ENCODE assay signal across 11 mouse cellular contexts in genomic region chr12:111145269-111145668, GRCm38 (mm10). TPM values are rescaled to one million over a fixed set of nuclear protein-coding genes. Genes with fewer than 3 reads are reported as not detected.
DNase-seq lines count a peak whose midpoint lies in the region; ATAC-seq lines count a peak whose summit lies in the region.
"Had no signal": no experiment of that assay in that cellular context is flagged by ENCODE, and none has a peak within 500 bp of the region (broad histone marks: within the 10 kb centered on the region; RNA-seq: fewer than 3 reads in every experiment).

No protein-coding gene starts in this region.

- H3K27me3 ChIP-seq in hindbrain, embryonic 14.5 days (ENCODE audit: control insufficient read depth, insufficient read depth, low read length), result no peaks in the 10 kb centered on the region
- H3K27me3 ChIP-seq in limb, embryonic 10.5 days (ENCODE audit: low read depth, poor library complexity, severe bottlenecking), result no peaks in the 10 kb centered on the region

- H3K9me3 ChIP-seq in hindbrain, embryonic 14.5 days (ENCODE audit: control insufficient read depth, low read length), result no peaks in the 10 kb centered on the region
- H3K9me3 ChIP-seq in limb, embryonic 10.5 days (replicated peaks), result no peaks in the 10 kb centered on the region

- ATAC-seq in hindbrain, embryonic 14.5 days (ENCODE audit: low FRiP score), result no peak

- no peak overlapping the region for H3K4me2 ChIP-seq in hindbrain, embryonic 14.5 days (replicated peaks)

- H3K4me1 ChIP-seq in hindbrain, embryonic 14.5 days (replicated peaks; ENCODE audit: control insufficient read depth, insufficient read depth, low read length), result peaks cover 23% of the 10 kb centered on the region
- H3K4me1 ChIP-seq in limb, embryonic 10.5 days, result peaks cover 33% of the 10 kb centered on the region

- 38% methylated on average over 9 of the region's 9 CpGs for WGBS in hindbrain, embryonic 14.5 days
- 50% methylated on average over 9 of the region's 9 CpGs for WGBS in limb, embryonic 10.5 days

- H3K36me3 ChIP-seq in hindbrain, embryonic 14.5 days (replicated peaks; ENCODE audit: control insufficient read depth, insufficient read depth), result no peaks in the 10 kb centered on the region
- H3K36me3 ChIP-seq in limb, embryonic 10.5 days, result no peaks in the 10 kb centered on the region

- H3K4me3 ChIP-seq in hindbrain, embryonic 14.5 days (replicated peaks; ENCODE audit: low read length), result no peak overlapping the region
- no peak overlapping the region for H3K4me3 ChIP-seq in limb, embryonic 10.5 days

- peak overlapping the region; percentile 3; the same call in 1 of the 2 replicates for H3K27ac ChIP-seq in hindbrain, embryonic 14.5 days
- H3K27ac ChIP-seq in limb, embryonic 10.5 days, result peak overlapping the region; percentile 11; the same call in 1 of the 2 replicates

- H3K9ac ChIP-seq in hindbrain, embryonic 14.5 days, result no peak overlapping the region

- peak; percentile 51 for DNase-seq in embryo, embryonic 10 days (ENCODE audit: low spot score)
- DNase-seq in embryo, embryonic 11 days, result no peak
- DNase-seq in brain, adult 2 months (ENCODE audit: low read depth, low spot score), result peak; percentile 85
- DNase-seq in hindbrain, embryonic 14.5 days (ENCODE audit: low spot score), result peak; percentile 43
- DNase-seq in limb, embryonic 10.5 days (ENCODE audit: low spot score), result no peak
- no peak for DNase-seq in adrenal gland, adult 2 months
- no peak for DNase-seq in spleen, postnatal 4 days (ENCODE audit: low spot score in 2 of 2)
- DNase-seq in lung, postnatal 25 days (ENCODE audit: low spot score), result no peak
- DNase-seq: lung, postnatal 4 days had no signal

RNA-seq across cellular contexts. Expression of gene Traf3, which starts 20.9 kb away (rescaled TPM):
- polyA plus RNA-seq in hindbrain, embryonic 14.5 days (2014; fragmentation: Nextera tagmentation; extraction: Ambion mirVana), result 20.9 and 22.5 TPM in 2 replicates
- 9.6 and 10.9 TPM in 2 replicates for polyA plus RNA-seq in limb, embryonic 10.5 days (2016; fragmentation: Nextera tagmentation; extraction: Ambion mirVana)
- 10 to 100 TPM; 25.7 to 35.6 TPM for total RNA-seq in adrenal gland, adult 2 months (2021)
- polyA plus RNA-seq in adrenal gland, adult 2 months (2012; rRNA removed), result 22.7 and 23.3 TPM in 2 replicates

RNA-seq across cellular contexts. Expression of gene 4930595D18Rik, which starts 39.0 kb away (rescaled TPM):
- polyA plus RNA-seq in hindbrain, embryonic 14.5 days (2014; fragmentation: Nextera tagmentation; extraction: Ambion mirVana), result not detected in 2 replicates
- polyA plus RNA-seq in limb, embryonic 10.5 days (2016; fragmentation: Nextera tagmentation; extraction: Ambion mirVana), result not detected in 2 replicates
- not detected for total RNA-seq in adrenal gland, adult 2 months (2021)
- polyA plus RNA-seq in adrenal gland, adult 2 months (2012; rRNA removed), result not detected in 2 replicates
- total RNA-seq: left cerebral cortex, adult 18-20 months had no signal
- polyA plus RNA-seq: gonadal fat pad, adult 2 months had no signal

Comparison
In these comparisons a context has a peak if more than half of its experiments do, and no peak if none do; other contexts are left out.
1. DNase-seq: peak in embryo, embryonic 10 days (single experiment), brain, adult 2 months (single experiment) and hindbrain, embryonic 14.5 days (single experiment); none in embryo, embryonic 11 days (single experiment), limb, embryonic 10.5 days (single experiment), adrenal gland, adult 2 months (single experiment), spleen, postnatal 4 days (0 of 2) and lung, postnatal 25 days (single experiment).